Mouse (Mus musculus) liver, embryonic 16.5 days (tissue): ENCODE measurements around the gene Pigb. TPM values are rescaled to one million over a fixed set of nuclear protein-coding genes. Genes with fewer than 3 reads are reported as not detected.

Source experiments
- ATAC-seq: fragments of 200-750 bp; cut with Nextera tagmentation; 2 replicates; pipeline ENCODE4 v1.8.0; 2017; ENCODE audit warnings: low read depth, mild to moderate bottlenecking, moderate number of reproducible peaks, moderate library complexity
- H3K27ac ChIP-seq: fragments of 300-500 bp; sonication (generic); 2 replicates; pipeline ENCODE4 v1.5.1; 2014; ENCODE audit warnings: mild to moderate bottlenecking, low read length
- H3K27me3 ChIP-seq: fragments of 300-500 bp; sonication (generic); 2 replicates; pipeline ENCODE4 v1.6.1; 2014; ENCODE audit warnings: low read depth, low read length, mixed read lengths; ENCODE audit not compliant: control insufficient read depth, insufficient read depth
- H3K36me3 ChIP-seq: fragments of 300-500 bp; sonication (generic); 2 replicates; pipeline ENCODE4 v1.6.1; 2014; ENCODE audit warnings: mild to moderate bottlenecking; ENCODE audit not compliant: control insufficient read depth, insufficient read depth
- H3K4me1 ChIP-seq: fragments of 300-500 bp; sonication (generic); 2 replicates; pipeline ENCODE4 v1.6.1; 2014; ENCODE audit warnings: low read depth, low read length, mixed read lengths; ENCODE audit not compliant: control insufficient read depth
- H3K4me2 ChIP-seq: fragments of 300-500 bp; sonication (generic); 2 replicates; pipeline ENCODE4 v1.6.1; 2014; ENCODE audit warnings: low read depth, low read length, mixed read lengths
- H3K4me3 ChIP-seq: fragments of 300-500 bp; sonication (generic); 2 replicates; pipeline ENCODE4 v1.5.1; 2014; ENCODE audit warnings: low read depth, mild to moderate bottlenecking, low read length
- H3K9ac ChIP-seq: fragments of 300-500 bp; sonication (generic); 2 replicates; pipeline ENCODE4 v1.6.1; 2014; ENCODE audit warnings: low read depth, low read length
- H3K9me3 ChIP-seq: fragments of 300-500 bp; sonication (generic); replicated peaks from 2 replicates; pipeline ENCODE4 v1.6.1; 2016; ENCODE audit warnings: low read length; ENCODE audit not compliant: control insufficient read depth
- WGBS: fragments of 180-500 bp; shearing (Covaris S2); extraction: QIAGEN DNeasy Blood & Tissue Kit; methylation state at CpG from one replicate; pipeline ENCODE4 v1.1.7; 2014; ENCODE audit not compliant: insufficient replicate concordance; 5-methylcytosine and 5-hydroxymethylcytosine counted together
- polyA plus RNA-seq: library from polyadenylated mRNA; unstranded; fragments of >200 nt; fragmentation: Nextera tagmentation; extraction: Ambion mirVana; gene quantifications from 2 replicates; pipeline ENCODE4 v1.2.1, GENCODE M21; 2015

Pigb gene
- polyA plus RNA-seq, 1 experiment from 2014 or later, result 4.7 TPM

- H3K27ac ChIP-seq, result no peak overlapping the region
- H3K4me3 ChIP-seq, result no peak overlapping the region
- WGBS, result 53% methylated on average over 8 of the region's 8 CpGs
- no peaks in the 10 kb centered on the region for H3K4me1 ChIP-seq
- no peak overlapping the region for H3K9ac ChIP-seq
- H3K9me3 ChIP-seq, result no peaks in the 10 kb centered on the region
- no peaks in the 10 kb centered on the region for H3K36me3 ChIP-seq
- H3K27me3 ChIP-seq, result no peaks in the 10 kb centered on the region
- no peak overlapping the region for H3K4me2 ChIP-seq
- no peak for ATAC-seq
These were observed 10.4 kb upstream of the Pigb start for GRCm38 (mm10) chr9:73050606-73051005.

GRCm38 (mm10) chr9:73049833-73050232 lies 9.7 kb upstream of the Pigb start:
- WGBS, result 65% methylated on average over 5 of the region's 5 CpGs
- Histone ChIP-seq H3K36me3 (no peaks in the 10 kb centered on the region), H3K4me2 (no peak overlapping the region), H3K27me3 (no peaks in the 10 kb centered on the region), H3K9me3 (no peaks in the 10 kb centered on the region), H3K4me3 (no peak overlapping the region), H3K4me1 (peaks cover 4% of the 10 kb centered on the region), H3K9ac (no peak overlapping the region), H3K27ac (no peak overlapping the region)
- ATAC-seq, result no peak

GRCm38 (mm10) chr9:73048927-73049326 lies 8.7 kb upstream of the Pigb start:
- no peaks in the 10 kb centered on the region for H3K9me3 ChIP-seq
- 17% methylated on average over 4 of the region's 4 CpGs for WGBS
- no peak overlapping the region for H3K27ac ChIP-seq
- ATAC-seq, result no peak
- H3K36me3 ChIP-seq, result no peaks in the 10 kb centered on the region
- no peak overlapping the region for H3K4me3 ChIP-seq
- H3K4me1 ChIP-seq, result peaks cover 9% of the 10 kb centered on the region
- H3K9ac ChIP-seq, result no peak overlapping the region
- H3K27me3 ChIP-seq, result no peaks in the 10 kb centered on the region
- H3K4me2 ChIP-seq, result no peak overlapping the region

- Histone ChIP-seq H3K4me1 (peaks cover 10% of the 10 kb centered on the region), H3K27me3 (no peaks in the 10 kb centered on the region), H3K9ac (no peak overlapping the region), H3K4me2 (no peak overlapping the region), H3K27ac (no peak overlapping the region), H3K36me3 (no peaks in the 10 kb centered on the region), H3K9me3 (no peaks in the 10 kb centered on the region), H3K4me3 (no peak overlapping the region)
- ATAC-seq, result no peak
- WGBS, result 55% methylated on average over 2 of the region's 2 CpGs
These were observed 7.7 kb upstream of the Pigb start for GRCm38 (mm10) chr9:73047906-73048305.

- H3K9ac ChIP-seq, result peak overlapping the region; percentile 42; the same call in 1 of the 2 replicates
- 35% methylated on average over 10 of the region's 10 CpGs for WGBS
- no peak for ATAC-seq
These were observed 5.5 kb upstream of the Pigb start for GRCm38 (mm10) chr9:73045711-73046110.

GRCm38 (mm10) chr9:73045204-73045603 lies 5.0 kb upstream of the Pigb start:
- Histone ChIP-seq H3K9ac (peak overlapping the region; percentile 42), H3K4me3 (peak overlapping the region; percentile 59), H3K27ac (peak overlapping the region; percentile 12; the same call in 1 of the 2 replicates), H3K36me3 (no peaks in the 10 kb centered on the region), H3K4me1 (peaks cover 16% of the 10 kb centered on the region), H3K9me3 (no peaks in the 10 kb centered on the region), H3K27me3 (no peaks in the 10 kb centered on the region), H3K4me2 (peak overlapping the region; percentile 72)
- WGBS, result 9% methylated on average over 7 of the region's 7 CpGs
- no peak for ATAC-seq

More at GRCm38 (mm10) chr9:73045711-73046110, 5.5 kb upstream of the Pigb start:
- no peak overlapping the region for H3K27ac ChIP-seq
- peak overlapping the region; percentile 59 for H3K4me3 ChIP-seq
- H3K9me3 ChIP-seq, result no peaks in the 10 kb centered on the region
- peaks cover 11% of the 10 kb centered on the region for H3K4me1 ChIP-seq
- H3K27me3 ChIP-seq, result no peaks in the 10 kb centered on the region
- peak overlapping the region; percentile 72; the same call in 1 of the 2 replicates for H3K4me2 ChIP-seq
- H3K36me3 ChIP-seq, result no peaks in the 10 kb centered on the region

GRCm38 (mm10) chr9:73044146-73045079 lies 4.2 kb upstream of the Pigb start, which contains the start of gene Rab27a:
Gene Rab27a, plus strand, starts transcription at chr9:73044854.
- Histone ChIP-seq H3K9ac (peak within 1 kb of the TSS; percentile 42), H3K27ac (peak within 1 kb of the TSS; percentile 36), H3K36me3 (no peaks in the 10 kb centered on the region), H3K27me3 (no peaks in the 10 kb centered on the region), H3K4me1 (peaks cover 18% of the 10 kb centered on the region), H3K4me3 (peak within 1 kb of the TSS; percentile 59), H3K4me2 (peak within 1 kb of the TSS; percentile 72), H3K9me3 (no peaks in the 10 kb centered on the region)
- ATAC-seq, result peak; percentile 56
- under 1% methylated on average over 40 of the region's 41 CpGs for WGBS

GRCm38 (mm10) chr9:73039222-73039945 lies 794 bp downstream of the Pigb start:
- peak; percentile 84 for ATAC-seq
- under 1% methylated on average over 49 of the region's 49 CpGs for WGBS

More at GRCm38 (mm10) chr9:73039222-73039945, 794 bp downstream of the Pigb start:
- Histone ChIP-seq H3K27ac (peak overlapping the region; percentile 68), H3K4me1 (peaks cover 20% of the 10 kb centered on the region), H3K4me2 (peak overlapping the region; percentile 79), H3K4me3 (peak overlapping the region; percentile 91), H3K36me3 (no peaks in the 10 kb centered on the region), H3K9me3 (no peaks in the 10 kb centered on the region), H3K9ac (peak overlapping the region; percentile 88), H3K27me3 (no peaks in the 10 kb centered on the region)
